Mouse (Mus musculus) 416B (cell line): ENCODE data around the gene Psma6.
"Not testable (repeated sequence)": the region's sequence is repeated elsewhere in the genome, so short reads cannot be mapped to it uniquely, and the experiment has no call there.

Experiments used
- DNase-seq: peaks from one replicate; pipeline ENCODE4 v3.0.0; 2011; ENCODE audit warnings: low read depth

Gene Psma6

GRCm38 (mm10) chr12:55392733-55393577 lies 8.9 kb downstream of the Psma6 start:
- DNase-seq: no peak

GRCm38 (mm10) chr12:55395601-55396000 lies 11.6 kb downstream of the Psma6 start:
- DNase-seq: not testable (repeated sequence)

- no peak for DNase-seq
Measured at GRCm38 (mm10) chr12:55396536-55396935, 12.5 kb downstream of the Psma6 start.

GRCm38 (mm10) chr12:55397544-55398239 lies 13.7 kb downstream of the Psma6 start:
- DNase-seq: no peak

- peak; percentile 98 for DNase-seq
Measured at GRCm38 (mm10) chr12:55398240-55399127, 14.5 kb downstream of the Psma6 start.

- peak; percentile 36 for DNase-seq
Measured at GRCm38 (mm10) chr12:55399128-55399677, 15.2 kb downstream of the Psma6 start.

GRCm38 (mm10) chr12:55407888-55408287 lies 23.9 kb downstream of the Psma6 start:
- no peak for DNase-seq

GRCm38 (mm10) chr12:55415255-55415654 lies 31.2 kb downstream of the Psma6 start:
- DNase-seq: no peak

GRCm38 (mm10) chr12:55415762-55416161 lies 31.7 kb downstream of the Psma6 start:
- DNase-seq: no peak

GRCm38 (mm10) chr12:55420220-55420619 lies 36.2 kb downstream of the Psma6 start:
- DNase-seq: no peak

- DNase-seq: no peak
Measured at GRCm38 (mm10) chr12:55422057-55422456, 38.0 kb downstream of the Psma6 start.

- DNase-seq: no peak
Measured at GRCm38 (mm10) chr12:55426300-55426699, 42.3 kb downstream of the Psma6 start.

GRCm38 (mm10) chr12:55429201-55429600 lies 45.2 kb downstream of the Psma6 start:
- no peak for DNase-seq

GRCm38 (mm10) chr12:55429956-55430355 lies 45.9 kb downstream of the Psma6 start:
- DNase-seq: no peak

GRCm38 (mm10) chr12:55432284-55432919 lies 48.4 kb downstream of the Psma6 start:
- DNase-seq: peak; percentile 66

- DNase-seq: no peak
Measured at GRCm38 (mm10) chr12:55432920-55433284, 48.9 kb downstream of the Psma6 start.

GRCm38 (mm10) chr12:55433802-55434435 lies 49.9 kb downstream of the Psma6 start:
- no peak for DNase-seq

- DNase-seq: peak; percentile 57
Measured at GRCm38 (mm10) chr12:55435080-55435479, 51.1 kb downstream of the Psma6 start.

- DNase-seq: peak; percentile 87
Measured at GRCm38 (mm10) chr12:55437122-55437826, 53.3 kb downstream of the Psma6 start.

GRCm38 (mm10) chr12:55438058-55438457 lies 54.0 kb downstream of the Psma6 start:
- DNase-seq: no peak
